Mouse (Mus musculus) heart, adult 18-20 months (tissue): Measurements from ENCODE around the gene Trim65. TPM values are rescaled to one million over a fixed set of nuclear protein-coding genes. Genes with fewer than 3 reads are reported as not detected.

Experiments
- DNase-seq, 2 experiments: peaks; one replicate each; pipeline ENCODE4 v3.0.0; 2021 to 2022; ENCODE audit warnings: mixed read lengths in 1 of 2
- long read RNA-seq, 2 experiments: library from polyadenylated mRNA; stranded (forward); transcript quantifications; one replicate each; pipeline ENCODE4 v2.0.0; 2021
- total RNA-seq, 2 experiments: library from RNA; stranded (reverse); gene quantifications; 2 replicates each; pipeline ENCODE4 v1.2.3; 2021

Trim65 gene
- total RNA-seq, result 10 to 100 TPM in 1 of 2 experiments, 1 to 10 TPM in 1; 9.6 to 10.5 TPM
- long read RNA-seq, experiment 1, full-length matches to known transcripts, result 3 of 3 reads
- long read RNA-seq, experiment 1, partial matches to known transcripts, result 0 of 3 reads
- long read RNA-seq, experiment 1, other reads (novel, unspliced or antisense), result 0 of 3 reads
- long read RNA-seq, experiment 2, result 0 reads

- DNase-seq, result peak; percentile 93 to 95
These were observed at the start of gene Trim65 for GRCm38 (mm10) chr11:116130488-116131205. TSS of gene Trim65 (minus strand) at chr11:116131128.

DNA sequence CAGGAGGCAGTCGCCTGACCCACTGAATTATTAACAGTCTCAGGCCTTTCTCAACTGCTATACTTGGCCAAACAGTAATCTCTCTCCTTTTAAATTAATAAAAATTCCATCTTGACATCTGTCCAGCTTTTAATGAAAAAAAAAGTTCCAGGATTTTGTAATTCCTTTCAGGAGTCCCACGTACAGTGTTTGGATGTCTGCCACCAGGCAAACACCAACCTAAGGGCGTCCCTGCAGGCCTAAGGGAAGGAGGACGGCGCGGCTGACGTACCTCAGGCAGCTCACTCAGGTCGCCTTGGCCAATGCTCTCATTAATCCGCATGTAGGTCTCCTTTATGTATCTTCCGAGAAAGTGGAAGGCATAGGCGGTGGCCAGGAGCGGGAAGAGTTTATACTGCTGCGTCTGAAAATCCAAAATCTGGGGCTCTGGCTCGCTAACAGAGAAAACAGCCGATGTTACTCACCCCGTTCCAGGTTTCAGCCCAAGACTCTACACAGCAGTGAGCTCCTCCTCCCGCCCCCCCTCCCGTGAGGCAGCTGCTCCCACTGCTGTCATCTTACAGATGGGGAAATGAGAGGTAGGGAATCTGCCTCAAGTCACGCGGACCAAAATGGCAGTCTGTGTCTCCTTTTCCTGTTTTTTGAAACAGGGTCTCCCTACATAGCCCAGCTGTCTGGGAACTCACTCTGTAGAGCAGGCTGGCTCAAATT, 47.6 kb upstream of the Trim65 start:
- DNase-seq, result no peak

DNA sequence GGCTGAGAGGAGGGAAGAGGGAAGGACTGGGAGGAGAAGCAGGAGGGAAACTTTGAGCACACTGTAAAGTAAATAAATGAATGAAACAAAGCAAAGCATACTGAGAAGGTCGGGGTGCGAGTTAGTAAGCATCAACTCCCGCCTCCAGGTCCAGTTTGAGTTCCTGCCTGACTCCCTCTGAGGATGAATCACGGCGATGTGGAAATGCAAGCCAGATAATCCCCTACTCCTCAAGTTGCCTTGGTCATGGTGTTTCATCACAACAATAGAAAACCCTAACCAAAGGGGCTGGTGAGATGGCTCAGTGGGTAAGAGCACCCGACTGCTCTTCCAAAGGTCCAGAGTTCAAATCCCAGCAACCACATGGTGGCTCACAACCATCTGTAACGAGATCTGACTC, 45.1 kb upstream of the Trim65 start:
- no peak for DNase-seq

- DNase-seq, result no peak
These were observed 44.0 kb upstream of the Trim65 start for GRCm38 (mm10) chr11:116174775-116175448.

- no peak for DNase-seq
These were observed 41.0 kb upstream of the Trim65 start for GRCm38 (mm10) chr11:116171959-116172358.

DNA sequence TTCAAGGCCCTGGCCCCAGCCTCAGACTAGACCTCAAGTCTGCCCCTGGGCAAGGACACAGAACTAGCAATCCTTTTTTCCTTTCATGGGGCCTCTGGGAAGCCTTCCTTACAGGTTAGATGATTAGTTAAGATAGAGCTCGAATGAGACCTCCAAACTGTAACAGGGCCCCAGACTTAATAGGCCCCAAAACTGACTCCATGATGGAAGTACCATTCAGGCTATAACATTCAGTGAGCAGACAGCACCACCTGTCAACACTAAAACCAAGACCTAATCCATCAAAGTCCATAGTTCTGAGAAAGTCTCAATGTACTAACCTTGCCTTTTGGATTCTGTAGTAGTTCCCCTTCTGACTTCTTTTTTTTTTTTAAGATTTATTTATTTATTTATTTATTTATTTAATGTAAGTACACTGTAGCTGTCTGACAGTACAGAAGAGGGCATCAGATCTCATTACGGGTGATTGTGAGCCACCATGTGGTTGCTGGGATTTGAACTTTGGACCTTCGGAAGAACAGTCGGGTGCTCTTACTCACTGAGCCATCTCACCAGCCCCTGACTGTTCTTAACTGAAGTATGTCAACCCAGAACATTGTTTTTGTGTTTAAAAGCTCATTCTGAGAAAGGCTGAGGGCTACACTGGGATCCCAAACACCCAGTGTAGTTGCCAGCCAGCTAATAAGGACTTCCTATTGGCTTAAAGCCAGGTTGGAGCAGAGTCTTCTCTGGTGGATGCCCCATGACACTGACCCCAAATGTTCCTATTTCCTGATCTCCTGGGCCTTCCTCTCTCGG, 39.3 kb upstream of the Trim65 start:
- no peak for DNase-seq

- no peak for DNase-seq
These were observed 38.3 kb upstream of the Trim65 start for GRCm38 (mm10) chr11:116169214-116169613.

DNA sequence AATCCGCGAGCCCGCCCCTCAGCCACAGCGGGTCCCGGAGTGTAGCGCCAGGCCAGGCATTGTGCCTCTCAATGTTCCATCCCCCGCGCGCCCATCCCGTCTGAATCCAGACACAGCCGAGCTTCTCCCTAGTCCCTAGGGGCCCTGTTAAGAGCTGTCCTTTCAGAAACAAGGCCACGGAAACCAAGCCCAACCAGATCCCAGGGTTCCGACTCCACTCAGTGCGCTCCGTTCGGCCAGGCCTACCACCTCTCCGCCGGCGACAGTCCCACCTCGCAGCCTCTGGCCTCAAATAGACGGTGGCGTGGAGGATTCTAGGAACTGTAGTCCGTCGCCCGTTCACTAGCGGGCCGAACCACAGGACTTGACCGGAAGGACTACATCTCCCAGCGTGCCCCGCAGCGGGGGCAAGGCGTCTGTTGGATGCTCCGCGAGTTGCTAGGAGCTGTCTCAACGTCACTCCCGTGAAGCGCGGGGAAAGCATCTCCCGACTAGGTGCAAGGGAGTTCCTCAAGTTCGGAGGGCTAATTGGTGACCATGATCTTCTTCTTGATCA, 37.0 kb upstream of the Trim65 start, which contains the start of gene Fbf1:
Gene Fbf1 (minus strand): TSS at position 283 of the 556 bp plus-strand sequence.
- peak; percentile 97 to 98 for DNase-seq

- peak in 1 of 2 experiments; percentile 21 for DNase-seq
These were observed 36.3 kb upstream of the Trim65 start for GRCm38 (mm10) chr11:116167232-116167631.

DNA sequence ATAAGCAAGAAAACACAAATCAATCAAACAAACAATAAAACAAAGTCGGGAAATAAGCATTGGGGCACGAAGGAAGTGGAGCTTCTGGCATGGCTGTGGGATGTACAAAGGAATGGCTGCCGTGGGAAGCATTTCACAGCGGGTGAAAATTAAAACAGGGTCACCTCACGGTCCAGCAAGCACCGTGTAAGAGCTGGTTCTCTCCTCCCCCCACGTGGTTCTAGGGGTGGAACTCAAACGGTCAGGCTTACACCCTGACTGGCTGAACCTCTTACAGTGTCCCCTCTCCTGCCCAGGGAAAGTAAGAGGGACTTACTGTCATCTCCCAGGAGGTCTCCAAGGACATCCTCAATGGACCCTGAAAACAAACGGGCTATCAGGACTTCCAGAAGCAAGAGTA, 32.1 kb upstream of the Trim65 start:
- no peak for DNase-seq

DNA sequence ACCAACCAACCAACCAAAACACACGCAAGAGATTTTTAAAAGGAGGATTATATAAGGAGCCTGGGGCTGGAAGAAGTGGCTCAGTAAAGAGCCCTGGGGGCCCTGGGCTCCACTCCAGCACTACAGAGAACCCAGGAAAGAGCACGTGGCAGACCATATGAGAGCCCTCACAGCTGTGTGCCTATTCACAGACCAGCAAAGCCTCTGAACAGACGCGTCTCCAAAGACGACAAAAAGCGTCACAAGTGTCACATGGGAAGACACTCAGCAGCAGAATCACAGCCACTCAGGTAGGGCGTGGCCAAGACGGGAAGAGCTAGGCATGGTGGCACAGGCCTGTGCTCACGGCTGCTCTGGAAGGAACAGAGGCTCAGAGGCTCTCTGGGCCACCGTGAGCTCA, 31.2 kb upstream of the Trim65 start:
- DNase-seq, result no peak

DNA sequence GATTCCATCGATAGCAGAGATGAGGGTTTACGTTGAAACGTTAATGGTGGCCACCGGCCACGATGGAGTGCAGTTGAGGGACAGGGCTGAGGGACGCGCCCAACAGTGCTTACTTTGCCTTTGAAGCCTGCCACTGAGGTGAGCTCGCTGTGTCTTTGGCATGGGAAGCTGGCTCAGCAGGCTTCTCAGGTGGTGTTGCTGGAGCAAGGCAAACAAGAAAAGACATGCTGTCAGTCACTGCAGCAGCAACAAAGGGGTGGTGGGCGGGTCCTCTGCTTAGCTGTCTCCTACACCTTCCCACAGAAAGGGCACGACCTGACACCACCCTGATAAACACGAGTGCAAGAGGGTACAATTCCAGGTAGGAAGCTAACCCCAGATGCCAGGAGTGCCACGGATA, 30.4 kb upstream of the Trim65 start:
- DNase-seq, result no peak

DNA sequence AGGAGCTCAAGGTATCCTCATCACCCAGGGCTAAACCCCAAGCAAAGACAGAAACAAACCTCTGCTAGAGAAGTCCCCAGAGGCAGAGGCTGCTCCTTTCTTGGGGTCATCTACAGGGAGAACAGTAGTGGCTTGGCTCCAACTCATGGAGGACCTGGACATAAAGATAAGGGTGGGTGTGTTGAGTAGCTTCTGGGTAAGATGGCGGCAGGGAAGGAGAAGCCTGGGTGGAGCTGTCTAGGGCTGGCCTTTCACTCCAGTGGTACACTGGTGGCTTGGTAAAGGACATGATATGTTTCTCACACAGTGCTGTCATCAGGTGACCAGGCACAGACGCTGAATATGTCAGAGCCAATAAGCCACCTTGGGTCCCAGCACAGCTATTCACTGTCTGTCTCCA, 20.0 kb upstream of the Trim65 start:
- no peak for DNase-seq

DNA sequence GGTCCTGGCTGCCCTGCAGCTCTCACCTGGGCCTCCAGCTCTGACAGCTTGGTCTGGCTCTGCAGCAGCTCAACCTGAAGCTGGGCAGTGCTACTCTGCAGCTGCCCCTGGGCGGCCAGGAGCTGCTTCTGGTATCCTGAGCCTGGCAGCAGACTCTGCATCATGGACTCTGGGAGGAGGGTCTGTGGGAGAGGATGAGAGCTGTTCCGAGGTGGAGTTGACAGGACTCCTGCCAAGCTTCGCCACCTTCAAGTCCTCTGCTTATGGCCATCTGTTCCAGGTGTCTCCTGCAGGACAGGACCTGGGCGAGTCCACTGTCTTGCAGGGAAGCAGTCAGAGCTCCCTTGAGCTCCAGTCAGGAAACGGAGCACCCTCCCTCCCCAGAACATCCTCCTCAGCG, 18.4 kb upstream of the Trim65 start:
- DNase-seq, result no peak

GRCm38 (mm10) chr11:116148761-116149221, 17.9 kb upstream of the Trim65 start:
- DNase-seq, result no peak

DNA sequence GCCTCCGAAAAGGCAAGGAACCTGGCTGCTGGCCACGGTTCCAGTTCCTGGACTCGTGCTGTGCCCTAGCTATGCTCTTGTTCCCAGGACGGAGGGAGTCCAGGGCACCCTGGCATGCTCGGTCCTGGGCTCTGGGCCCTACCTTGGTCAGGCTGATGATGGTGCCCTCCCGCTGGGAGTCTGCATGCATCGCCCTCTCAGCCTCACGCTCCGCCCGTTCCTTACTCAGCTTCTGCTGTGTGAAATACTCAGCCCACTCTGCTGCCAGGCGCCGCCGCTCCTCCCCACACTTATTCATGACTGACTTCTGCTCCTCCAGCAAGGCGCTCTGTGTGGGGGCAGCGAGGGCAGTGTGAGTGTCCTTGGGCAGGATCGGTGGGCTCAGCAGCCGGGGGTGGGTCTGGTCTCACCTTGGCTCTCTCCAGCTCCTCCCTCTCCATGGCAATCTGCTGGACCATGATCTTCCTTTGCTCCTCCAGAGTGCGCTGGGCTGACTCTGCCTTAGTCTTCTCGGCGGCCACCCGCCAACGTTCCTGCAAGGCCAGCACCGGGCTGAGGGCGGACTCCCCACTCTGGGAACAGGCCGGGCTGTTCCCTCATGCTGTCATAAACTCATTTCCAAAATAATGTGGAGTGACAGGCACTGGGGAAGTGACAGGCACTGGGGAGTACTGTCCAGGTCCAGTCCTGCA, 15.5 kb upstream of the Trim65 start:
- peak; percentile 28 to 41 for DNase-seq

DNA sequence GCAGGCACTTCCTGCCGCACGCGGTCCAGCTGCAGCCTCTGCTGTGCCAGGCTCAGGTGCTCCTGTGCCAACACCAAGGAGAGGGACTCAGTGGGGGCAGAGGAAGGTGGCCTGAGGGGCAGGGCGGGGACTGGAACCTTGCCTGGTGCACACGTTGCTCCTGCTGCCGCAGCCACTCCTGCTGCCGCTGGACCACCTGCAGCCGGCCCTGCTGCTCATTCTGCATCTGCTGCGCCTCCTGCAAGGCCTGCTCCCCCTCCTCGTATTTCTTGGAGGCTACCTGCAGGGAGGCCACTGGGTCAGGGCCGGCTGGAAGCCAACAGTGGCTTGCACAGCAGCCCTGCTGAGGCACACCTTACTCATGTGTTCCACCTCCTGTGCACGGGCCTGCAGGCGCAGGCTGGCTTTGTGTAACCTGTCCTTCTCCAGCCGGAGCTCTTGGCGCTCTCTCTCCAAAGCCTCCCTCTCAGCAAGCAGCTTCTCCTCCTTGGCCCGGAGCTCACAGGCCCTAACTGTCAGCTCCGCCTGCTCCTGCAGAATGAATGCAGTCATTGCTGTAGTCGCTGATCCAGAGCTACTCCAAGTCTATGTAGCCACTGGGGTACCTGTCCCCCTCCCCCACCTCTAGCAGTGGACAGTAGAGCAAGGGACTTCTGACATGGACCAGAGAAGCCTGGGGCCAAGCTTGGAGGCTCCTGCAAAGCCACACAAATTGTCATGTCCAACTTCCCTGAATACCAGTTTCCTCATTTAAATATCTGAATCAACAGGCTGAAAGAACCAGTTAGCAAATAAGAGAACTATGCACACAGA, 14.8 kb upstream of the Trim65 start:
- DNase-seq, result no peak

GRCm38 (mm10) chr11:116143468-116143867, 12.5 kb upstream of the Trim65 start:
- no peak for DNase-seq

DNA sequence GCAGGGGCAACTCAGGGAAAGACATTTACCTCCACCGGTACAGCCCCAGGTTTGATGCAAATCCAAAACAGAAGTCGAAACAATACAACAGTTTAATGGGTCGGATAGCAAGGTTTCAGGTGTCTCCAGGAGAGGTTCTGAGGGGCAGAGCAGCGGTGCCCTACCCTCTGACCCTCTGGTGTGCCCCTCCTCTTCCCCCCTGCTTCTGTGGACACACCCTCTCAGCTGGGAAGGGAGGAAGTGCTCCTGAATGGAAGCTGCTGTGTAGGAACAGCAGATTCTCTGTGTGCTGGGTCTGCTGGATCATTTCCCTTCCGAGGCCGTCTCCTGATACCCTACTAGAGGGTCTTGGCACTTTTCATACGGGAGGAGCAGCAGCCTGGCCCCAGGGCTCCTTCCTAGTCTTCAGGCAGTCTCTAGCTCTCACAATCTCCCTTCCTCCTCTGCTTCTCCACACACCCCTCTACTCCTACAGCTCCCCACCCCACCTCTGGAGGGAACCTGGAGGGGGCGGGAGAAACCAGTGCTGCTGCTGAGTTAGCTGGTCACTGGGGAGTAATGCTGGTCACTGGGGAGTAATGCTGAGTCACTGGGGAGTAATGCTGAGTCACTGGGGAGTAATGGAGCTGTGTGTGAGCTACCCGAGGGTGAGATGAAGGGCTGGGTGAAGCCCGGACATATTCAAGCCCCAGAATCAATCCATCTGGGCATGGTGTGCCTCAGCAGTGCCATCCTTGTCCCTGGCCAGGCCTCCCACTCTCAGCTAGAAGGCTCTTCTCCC, 11.5 kb upstream of the Trim65 start:
- DNase-seq, result no peak
